Mouse (Mus musculus) intestine, embryonic 16.5 days (tissue): ENCODE measurements around the gene Slc30a7. TPM values are rescaled to one million over a fixed set of nuclear protein-coding genes. Genes with fewer than 3 reads are reported as not detected.

Experiments
- ATAC-seq: fragments of 200-750 bp; cut with Nextera tagmentation; 2 replicates; pipeline ENCODE4 v1.8.0; 2017; ENCODE audit warnings: moderate TSS enrichment, moderate library complexity
- H3K27ac ChIP-seq: fragments of 300-500 bp; sonication (generic); 2 replicates; pipeline ENCODE4 v1.5.1; 2014; ENCODE audit warnings: mild to moderate bottlenecking, low read length
- H3K27me3 ChIP-seq: fragments of 300-500 bp; sonication (generic); replicated peaks from 2 replicates; pipeline ENCODE4 v1.6.1; 2014; ENCODE audit warnings: low read length, control low read depth, mixed read lengths; ENCODE audit not compliant: control insufficient read depth, insufficient read depth
- H3K36me3 ChIP-seq: fragments of 300-500 bp; sonication (generic); 2 replicates; pipeline ENCODE4 v1.6.1; 2014; ENCODE audit warnings: low read length, control low read depth; ENCODE audit not compliant: control insufficient read depth, insufficient read depth
- H3K4me1 ChIP-seq: fragments of 300-500 bp; sonication (generic); 2 replicates; pipeline ENCODE4 v1.6.1; 2014; ENCODE audit warnings: low read length, control low read depth, mixed read lengths; ENCODE audit not compliant: control insufficient read depth, insufficient read depth
- H3K4me2 ChIP-seq: fragments of 300-500 bp; sonication (generic); 2 replicates; pipeline ENCODE4 v1.6.1; 2014; ENCODE audit warnings: low read depth, low read length, control low read depth
- H3K4me3 ChIP-seq: fragments of 300-500 bp; sonication (generic); 2 replicates; pipeline ENCODE4 v1.5.1; 2014; ENCODE audit warnings: mild to moderate bottlenecking, low read length
- H3K9ac ChIP-seq: fragments of 300-500 bp; sonication (generic); 2 replicates; pipeline ENCODE4 v1.6.1; 2014; ENCODE audit warnings: low read depth, low read length
- H3K9me3 ChIP-seq: fragments of 300-500 bp; sonication (generic); 2 replicates; pipeline ENCODE4 v1.6.1; 2016; ENCODE audit warnings: low read length, control low read depth; ENCODE audit not compliant: control insufficient read depth
- WGBS: fragments of 180-500 bp; shearing (Covaris S2); extraction: QIAGEN DNeasy Blood & Tissue Kit; methylation state at CpG from one replicate; pipeline ENCODE4 v1.1.7; 2014; 5-methylcytosine and 5-hydroxymethylcytosine counted together
- polyA plus RNA-seq: library from polyadenylated mRNA; unstranded; fragments of >200 nt; fragmentation: Nextera tagmentation; extraction: Ambion mirVana; gene quantifications from 2 replicates; pipeline ENCODE4 v1.2.1, GENCODE M21; 2015

Gene Slc30a7
- polyA plus RNA-seq, 1 experiment from 2014 or later = 36.2 TPM

DNA sequence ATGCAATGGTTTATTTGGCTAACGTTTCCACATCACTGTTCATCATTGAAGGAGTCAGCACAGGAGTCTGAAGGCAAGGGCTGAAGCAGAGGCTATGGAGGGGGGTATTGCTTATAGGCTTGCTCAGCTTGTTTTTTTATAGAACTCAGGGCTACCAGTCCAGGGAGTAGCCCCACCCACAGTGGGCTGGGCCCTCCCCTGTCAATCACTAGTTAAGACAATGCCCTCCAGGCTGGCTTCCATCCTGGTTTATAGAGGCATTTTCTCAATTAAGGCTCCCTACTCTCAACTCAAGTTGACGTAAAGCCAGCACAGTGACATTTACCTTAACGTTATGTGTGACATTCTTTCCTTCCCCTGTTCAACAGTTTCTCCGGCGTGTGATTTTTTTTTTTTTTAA, 17.5 kb upstream of the Slc30a7 start:
- Histone ChIP-seq H3K27me3 (no peaks in the 10 kb centered on the region), H3K4me1 (no peaks in the 10 kb centered on the region), H3K27ac (no peak overlapping the region), H3K9me3 (no peaks in the 10 kb centered on the region), H3K9ac (no peak overlapping the region), H3K36me3 (0 out of 2 replicates have a peak, but pooled peaks cover 2% of the 10 kb centered on the region), H3K4me3 (no peak overlapping the region), H3K4me2 (no peak overlapping the region)
- ATAC-seq = no peak
- 84% methylated on average over 5 of the region's 5 CpGs for WGBS

- no peak overlapping the region for H3K4me2 ChIP-seq
- WGBS = 84% methylated on average over 12 of the region's 12 CpGs
- H3K4me3 ChIP-seq = no peak overlapping the region
- no peaks in the 10 kb centered on the region for H3K9me3 ChIP-seq
- no peak for ATAC-seq
- H3K9ac ChIP-seq = no peak overlapping the region
- H3K36me3 ChIP-seq = 0 out of 2 replicates have a peak, but pooled peaks cover 2% of the 10 kb centered on the region
- H3K27ac ChIP-seq = no peak overlapping the region
- no peaks in the 10 kb centered on the region for H3K4me1 ChIP-seq
- no peaks in the 10 kb centered on the region for H3K27me3 ChIP-seq
Observed at GRCm38 (mm10) chr3:116024236-116024635, 17.0 kb upstream of the Slc30a7 start.

- Histone ChIP-seq H3K4me3 (no peak overlapping the region), H3K4me2 (no peak overlapping the region), H3K27ac (no peak overlapping the region), H3K9ac (no peak overlapping the region), H3K27me3 (no peaks in the 10 kb centered on the region), H3K4me1 (no peaks in the 10 kb centered on the region), H3K36me3 (no peaks in the 10 kb centered on the region), H3K9me3 (no peaks in the 10 kb centered on the region)
- ATAC-seq = no peak
- 92% methylated on average over 5 of the region's 5 CpGs for WGBS
Observed at GRCm38 (mm10) chr3:116019136-116019535, 11.9 kb upstream of the Slc30a7 start.

- no peaks in the 10 kb centered on the region for H3K9me3 ChIP-seq
- no peaks in the 10 kb centered on the region for H3K4me1 ChIP-seq
- 68% methylated on average over 4 of the region's 4 CpGs for WGBS
- no peaks in the 10 kb centered on the region for H3K27me3 ChIP-seq
- no peak for ATAC-seq
- H3K36me3 ChIP-seq = no peaks in the 10 kb centered on the region
- H3K4me3 ChIP-seq = no peak overlapping the region
- no peak overlapping the region for H3K27ac ChIP-seq
- no peak overlapping the region for H3K9ac ChIP-seq
- H3K4me2 ChIP-seq = no peak overlapping the region
Observed at GRCm38 (mm10) chr3:116018606-116019005, 11.4 kb upstream of the Slc30a7 start.

GRCm38 (mm10) chr3:116016116-116016515, 8.9 kb upstream of the Slc30a7 start:
- no peaks in the 10 kb centered on the region for H3K9me3 ChIP-seq
- no peak overlapping the region for H3K4me2 ChIP-seq
- no peaks in the 10 kb centered on the region for H3K36me3 ChIP-seq
- 93% methylated on average over 13 of the region's 13 CpGs for WGBS
- no peak overlapping the region for H3K27ac ChIP-seq
- H3K27me3 ChIP-seq = no peaks in the 10 kb centered on the region
- no peak overlapping the region for H3K9ac ChIP-seq
- ATAC-seq = no peak
- no peaks in the 10 kb centered on the region for H3K4me1 ChIP-seq
- H3K4me3 ChIP-seq = no peak overlapping the region

DNA sequence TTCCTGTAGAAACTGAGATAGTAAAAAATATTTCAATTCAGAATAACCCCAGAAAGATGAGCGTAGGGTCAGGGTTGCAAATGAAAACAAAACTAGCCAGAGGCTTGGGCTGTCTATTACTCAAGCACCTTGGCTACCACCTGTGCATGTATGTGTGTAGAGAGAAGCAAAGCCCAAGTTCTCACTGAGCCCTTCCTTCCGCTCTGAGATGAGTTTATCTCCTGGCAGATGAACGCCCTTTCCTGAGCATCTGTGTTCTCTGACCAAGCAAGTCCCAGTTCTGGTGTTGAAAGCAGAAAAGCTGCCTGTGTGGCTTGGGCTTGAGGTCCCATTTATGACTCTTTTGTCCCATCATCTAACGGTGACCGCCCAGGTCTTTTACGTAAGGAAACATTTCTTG, 7.7 kb upstream of the Slc30a7 start:
- no peak overlapping the region for H3K9ac ChIP-seq
- H3K9me3 ChIP-seq = no peaks in the 10 kb centered on the region
- no peak overlapping the region for H3K27ac ChIP-seq
- H3K4me3 ChIP-seq = no peak overlapping the region
- H3K4me1 ChIP-seq = no peaks in the 10 kb centered on the region
- no peak overlapping the region for H3K4me2 ChIP-seq
- H3K27me3 ChIP-seq = no peaks in the 10 kb centered on the region
- WGBS = 94% methylated on average over 6 of the region's 6 CpGs
- no peak for ATAC-seq
- no peaks in the 10 kb centered on the region for H3K36me3 ChIP-seq

- no peaks in the 10 kb centered on the region for H3K36me3 ChIP-seq
- H3K4me2 ChIP-seq = no peak overlapping the region
- H3K4me1 ChIP-seq = peaks cover 12% of the 10 kb centered on the region
- no peak for ATAC-seq
- H3K9ac ChIP-seq = no peak overlapping the region
- no peaks in the 10 kb centered on the region for H3K9me3 ChIP-seq
- no peak overlapping the region for H3K27ac ChIP-seq
- no peaks in the 10 kb centered on the region for H3K27me3 ChIP-seq
- H3K4me3 ChIP-seq = no peak overlapping the region
- WGBS = 85% methylated on average over 17 of the region's 17 CpGs
Observed at GRCm38 (mm10) chr3:116009622-116010344, 2.6 kb upstream of the Slc30a7 start.

DNA sequence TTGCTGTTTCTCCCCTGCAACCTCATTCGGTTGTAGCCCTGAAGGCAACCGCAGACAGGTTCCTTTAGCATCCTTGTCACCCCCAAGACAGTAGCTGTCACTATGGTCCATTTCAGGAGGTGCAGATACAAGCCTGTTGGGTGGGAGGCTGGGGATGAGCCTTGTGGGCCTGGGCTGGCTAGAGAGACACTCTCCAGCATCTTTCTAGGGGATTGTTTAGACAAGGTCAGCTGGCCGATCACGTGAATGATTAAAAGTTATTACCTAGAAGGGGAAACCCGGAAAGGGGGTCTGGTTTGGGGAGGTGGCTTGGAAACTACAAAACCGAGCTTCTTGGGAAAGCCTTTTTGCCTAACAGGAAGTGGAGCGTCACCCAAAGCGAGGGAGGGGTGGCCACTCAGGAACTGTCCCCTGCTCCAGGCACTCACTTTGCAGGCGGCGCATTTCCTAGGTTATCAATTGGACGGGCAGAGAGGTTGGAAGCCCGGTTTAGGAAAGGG, 785 bp upstream of the Slc30a7 start:
- peaks cover 12% of the 10 kb centered on the region for H3K4me1 ChIP-seq
- H3K27ac ChIP-seq = peak overlapping the region; percentile 82
- H3K4me2 ChIP-seq = peak overlapping the region; percentile 68
- peak; percentile 61 for ATAC-seq
- peak overlapping the region; percentile 83 for H3K4me3 ChIP-seq
- H3K27me3 ChIP-seq = no peaks in the 10 kb centered on the region
- H3K9me3 ChIP-seq = no peaks in the 10 kb centered on the region
- WGBS = 1% methylated on average over 12 of the region's 12 CpGs
- H3K9ac ChIP-seq = peak overlapping the region; percentile 90
- H3K36me3 ChIP-seq = no peaks in the 10 kb centered on the region

DNA sequence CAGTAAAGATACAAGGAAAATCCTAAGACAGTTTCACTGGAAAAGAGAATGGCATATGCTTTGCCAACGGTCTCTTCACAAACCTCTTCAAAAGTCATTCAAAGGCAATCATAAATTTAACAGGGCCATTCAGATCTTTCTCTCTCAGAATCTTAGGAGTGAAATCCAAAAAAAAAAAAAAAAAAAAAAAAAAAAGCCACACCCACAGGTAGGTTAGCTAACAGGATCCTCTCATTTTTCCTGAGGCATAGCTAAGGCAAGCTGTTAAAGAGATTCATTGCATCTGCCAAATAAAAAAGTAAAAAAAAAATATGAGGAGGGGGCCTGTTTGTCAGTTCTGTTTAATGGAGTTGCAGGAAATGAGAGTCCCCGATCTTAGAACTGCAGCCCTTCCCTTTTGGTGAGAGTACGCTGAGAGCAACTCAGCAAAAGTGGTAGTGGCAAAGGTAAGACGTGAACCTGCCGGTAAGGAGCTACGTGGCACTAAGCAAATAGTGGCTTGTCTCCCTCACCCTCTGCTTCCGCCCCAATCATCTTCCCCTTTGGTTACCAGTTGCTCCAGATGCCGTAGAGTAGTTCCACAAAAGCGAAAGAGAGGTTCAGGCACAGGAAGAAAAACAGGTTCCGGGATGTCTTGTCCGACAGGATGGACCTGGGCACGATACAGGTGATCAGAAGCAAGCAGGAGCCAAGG, 775 bp downstream of the Slc30a7 start:
- peak; percentile 50 for ATAC-seq
- Histone ChIP-seq H3K27me3 (no peaks in the 10 kb centered on the region), H3K27ac (peak overlapping the region; percentile 82), H3K4me1 (peaks cover 12% of the 10 kb centered on the region), H3K36me3 (no peaks in the 10 kb centered on the region), H3K4me3 (peak overlapping the region; percentile 83), H3K9ac (peak overlapping the region; percentile 90), H3K9me3 (no peaks in the 10 kb centered on the region), H3K4me2 (peak overlapping the region; percentile 79)
- WGBS = 5% methylated on average over 12 of the region's 12 CpGs
